ENCODE assay signal across 13 mouse cellular contexts in genomic region chr16:59409341-59409748, GRCm38 (mm10). TPM values are rescaled to one million over a fixed set of nuclear protein-coding genes. Genes with fewer than 3 reads are reported as not detected.
A peak's percentile ranks its signal among the peaks of the same experiment; 100 is the strongest.
DNase-seq lines count a peak whose midpoint lies in the region; ATAC-seq and TF ChIP-seq lines count a peak whose summit lies in the region.
"Had no signal": no experiment of that assay in that cellular context is flagged by ENCODE, and none has a peak within 500 bp of the region (broad histone marks: within the 10 kb centered on the region; RNA-seq: fewer than 3 reads in every experiment).

No protein-coding gene starts in this region.

- 43% methylated on average over 15 of the region's 15 CpGs for WGBS in embryonic facial prominence, embryonic 13.5 days
- 42% methylated on average over 15 of the region's 15 CpGs for WGBS in hindbrain, embryonic 13.5 days
- WGBS in midbrain, embryonic 15.5 days: 40% methylated on average over 15 of the region's 15 CpGs

- H3K4me1 ChIP-seq in embryonic facial prominence, embryonic 13.5 days: peaks cover 4% of the 10 kb centered on the region
- H3K4me1 ChIP-seq in hindbrain, embryonic 13.5 days (replicated peaks): peaks cover 6% of the 10 kb centered on the region; the same call in 1 of the 2 replicates
- peaks cover 5% of the 10 kb centered on the region; the same call in 1 of the 2 replicates for H3K4me1 ChIP-seq in midbrain, embryonic 15.5 days
- H3K4me1 ChIP-seq: limb, embryonic 12.5 days had no signal

- DNase-seq in brain, embryonic 14.5 days (ENCODE audit: low read depth): peak; percentile 76
- no peak for DNase-seq in kidney, adult 9 months
- no peak for DNase-seq in urinary bladder, postnatal 4 days (ENCODE audit: low spot score in 2 of 2)
- DNase-seq in thymus, postnatal 25 days: no peak
- DNase-seq: adrenal gland, adult 2 months; thymus, postnatal 36 days had no signal

- H3K4me3 ChIP-seq in embryonic facial prominence, embryonic 13.5 days: no peak overlapping the region
- H3K4me3 ChIP-seq in hindbrain, embryonic 13.5 days: no peak overlapping the region
- H3K4me3 ChIP-seq in midbrain, embryonic 15.5 days: no peak overlapping the region
- H3K4me3 ChIP-seq: heart, embryonic 13.5 days; limb, embryonic 12.5 days had no signal

- H3K27me3 ChIP-seq in embryonic facial prominence, embryonic 13.5 days: no peaks in the 10 kb centered on the region
- no peaks in the 10 kb centered on the region for H3K27me3 ChIP-seq in hindbrain, embryonic 13.5 days
- H3K27me3 ChIP-seq in midbrain, embryonic 15.5 days (replicated peaks): no peaks in the 10 kb centered on the region
- H3K27me3 ChIP-seq: heart, embryonic 13.5 days; limb, embryonic 12.5 days had no signal

- ATAC-seq in embryonic facial prominence, embryonic 13.5 days (ENCODE audit: insufficient number of reproducible peaks, insufficient read depth, low FRiP score, low TSS enrichment, low read depth): no peak
- ATAC-seq in hindbrain, embryonic 13.5 days (ENCODE audit: low FRiP score): peak; percentile 82
- peak; percentile 90 for ATAC-seq in midbrain, embryonic 15.5 days (replicated peaks)

- no peak for TF ChIP-seq CTCF in brain, embryonic 14.5 days (IDR thresholded peaks at IDR 0.05; ENCODE audit: borderline replicate concordance, extremely low read depth, insufficient read depth, insufficient read length)

- H3K36me3 ChIP-seq in embryonic facial prominence, embryonic 13.5 days: no peaks in the 10 kb centered on the region
- H3K36me3 ChIP-seq in hindbrain, embryonic 13.5 days: no peaks in the 10 kb centered on the region
- no peaks in the 10 kb centered on the region for H3K36me3 ChIP-seq in midbrain, embryonic 15.5 days (replicated peaks)
- H3K36me3 ChIP-seq: heart, embryonic 13.5 days; limb, embryonic 12.5 days had no signal

- H3K9me3 ChIP-seq in embryonic facial prominence, embryonic 13.5 days: no peaks in the 10 kb centered on the region
- no peaks in the 10 kb centered on the region for H3K9me3 ChIP-seq in hindbrain, embryonic 13.5 days
- no peaks in the 10 kb centered on the region for H3K9me3 ChIP-seq in midbrain, embryonic 15.5 days
- H3K9me3 ChIP-seq: heart, embryonic 13.5 days; limb, embryonic 12.5 days had no signal

- peak overlapping the region; percentile 24 for H3K4me2 ChIP-seq in embryonic facial prominence, embryonic 13.5 days
- H3K4me2 ChIP-seq in hindbrain, embryonic 13.5 days: peak overlapping the region; percentile 15; the same call in 1 of the 2 replicates
- peak overlapping the region; percentile 31 for H3K4me2 ChIP-seq in midbrain, embryonic 15.5 days
- H3K4me2 ChIP-seq: heart, embryonic 13.5 days; limb, embryonic 12.5 days had no signal

- H3K27ac ChIP-seq in embryonic facial prominence, embryonic 13.5 days: no peak overlapping the region
- H3K27ac ChIP-seq in hindbrain, embryonic 13.5 days: peak overlapping the region; percentile 66
- peak overlapping the region; percentile 35 for H3K27ac ChIP-seq in midbrain, embryonic 15.5 days
- H3K27ac ChIP-seq: heart, embryonic 13.5 days; kidney, postnatal 0 days; limb, embryonic 12.5 days had no signal

- no peak for TF ChIP-seq POLR2A in brain, embryonic 14.5 days (IDR thresholded peaks at IDR 0.05; ENCODE audit: borderline replicate concordance, extremely low read depth, insufficient read depth, insufficient read length, poor library complexity, severe bottlenecking)

- no peak overlapping the region for H3K9ac ChIP-seq in embryonic facial prominence, embryonic 13.5 days
- H3K9ac ChIP-seq in hindbrain, embryonic 13.5 days: no peak overlapping the region
- H3K9ac ChIP-seq in midbrain, embryonic 15.5 days: no peak overlapping the region
- H3K9ac ChIP-seq: heart, embryonic 13.5 days; limb, embryonic 12.5 days had no signal

RNA-seq across cellular contexts. Expression of gene Gabrr3, which starts 2.2 kb away (rescaled TPM):
- polyA plus RNA-seq in brain, embryonic 14.5 days (2012; rRNA removed): 0.07 and 0.11 TPM in 2 replicates
- 0.04 and 0.14 TPM in 2 replicates for polyA plus RNA-seq in embryonic facial prominence, embryonic 13.5 days (2015; fragmentation: Nextera tagmentation; extraction: Ambion mirVana)
- 0.10 TPM in 1 of 2 replicates, not detected in the other for polyA plus RNA-seq in hindbrain, embryonic 13.5 days (2015; fragmentation: Nextera tagmentation; extraction: Ambion mirVana)
- polyA plus RNA-seq in midbrain, embryonic 15.5 days (2015; fragmentation: Nextera tagmentation; extraction: Ambion mirVana): 0.06 and 0.13 TPM in 2 replicates
- polyA plus RNA-seq: adrenal gland, adult 2 months; heart, embryonic 13.5 days; kidney, postnatal 0 days; liver, embryonic 16.5 days had no signal

RNA-seq across cellular contexts. Expression of gene Olfr209, which starts 45.6 kb away (rescaled TPM):
- polyA plus RNA-seq in brain, embryonic 14.5 days (2012; rRNA removed): not detected in 2 replicates
- not detected in 2 replicates for polyA plus RNA-seq in embryonic facial prominence, embryonic 13.5 days (2015; fragmentation: Nextera tagmentation; extraction: Ambion mirVana)
- polyA plus RNA-seq in hindbrain, embryonic 13.5 days (2015; fragmentation: Nextera tagmentation; extraction: Ambion mirVana): not detected in 2 replicates
- polyA plus RNA-seq in midbrain, embryonic 15.5 days (2015; fragmentation: Nextera tagmentation; extraction: Ambion mirVana): not detected in 2 replicates
- polyA plus RNA-seq: adrenal gland, adult 2 months; heart, embryonic 13.5 days; kidney, postnatal 0 days; limb, embryonic 12.5 days; liver, embryonic 16.5 days had no signal
